Mouse (Mus musculus): Measurements from ENCODE around the gene Mitf.

The Mitf gene

GRCm38 (mm10) chr6:97821811-97822210 lies 15.0 kb downstream of the Mitf start:
- DNase-seq (ENCODE audit: low spot score), result no peak

- no peak for DNase-seq (ENCODE audit: low spot score)
Observed at GRCm38 (mm10) chr6:97826642-97827275, 19.9 kb downstream of the Mitf start.

- no peak for DNase-seq (ENCODE audit: low spot score)
Observed at GRCm38 (mm10) chr6:97828021-97828420, 21.2 kb downstream of the Mitf start.

- no peak for DNase-seq (ENCODE audit: low spot score)
Observed at GRCm38 (mm10) chr6:97828822-97829719, 22.2 kb downstream of the Mitf start.

GRCm38 (mm10) chr6:97832501-97832900 lies 25.6 kb downstream of the Mitf start:
- no peak for DNase-seq (ENCODE audit: low spot score)

GRCm38 (mm10) chr6:97836176-97836575 lies 29.3 kb downstream of the Mitf start:
- DNase-seq (ENCODE audit: low spot score), result no peak

GRCm38 (mm10) chr6:97837711-97838110 lies 30.9 kb downstream of the Mitf start:
- no peak for DNase-seq (ENCODE audit: low spot score)

- no peak for DNase-seq (ENCODE audit: low spot score)
Observed at GRCm38 (mm10) chr6:97839568-97839967, 32.7 kb downstream of the Mitf start.

GRCm38 (mm10) chr6:97844112-97844511 lies 37.3 kb downstream of the Mitf start:
- no peak for DNase-seq (ENCODE audit: low spot score)

GRCm38 (mm10) chr6:97848191-97848857 lies 41.5 kb downstream of the Mitf start:
- DNase-seq (ENCODE audit: low spot score), result no peak

- DNase-seq (ENCODE audit: low spot score), result no peak
Observed at GRCm38 (mm10) chr6:97854236-97854635, 47.4 kb downstream of the Mitf start.

GRCm38 (mm10) chr6:97855420-97856170 lies 48.7 kb downstream of the Mitf start:
- DNase-seq (ENCODE audit: low spot score), result no peak

GRCm38 (mm10) chr6:97856502-97856901 lies 49.6 kb downstream of the Mitf start:
- no peak for DNase-seq (ENCODE audit: low spot score)

- no peak for DNase-seq (ENCODE audit: low spot score)
Observed at GRCm38 (mm10) chr6:97857690-97858089, 50.8 kb downstream of the Mitf start.

- no peak for DNase-seq (ENCODE audit: low spot score)
Observed at GRCm38 (mm10) chr6:97866575-97866974, 59.7 kb downstream of the Mitf start.

- no peak for DNase-seq (ENCODE audit: low spot score)
Observed at GRCm38 (mm10) chr6:97868005-97868404, 61.2 kb downstream of the Mitf start.

GRCm38 (mm10) chr6:97869953-97870352 lies 63.1 kb downstream of the Mitf start:
- DNase-seq (ENCODE audit: low spot score), result no peak

- DNase-seq (ENCODE audit: low spot score), result no peak
Observed at GRCm38 (mm10) chr6:97871296-97872030, 64.6 kb downstream of the Mitf start.

GRCm38 (mm10) chr6:97873102-97873501 lies 66.2 kb downstream of the Mitf start:
- no peak for DNase-seq (ENCODE audit: low spot score)

GRCm38 (mm10) chr6:97876990-97877389 lies 70.1 kb downstream of the Mitf start:
- DNase-seq (ENCODE audit: low spot score), result no peak

- no peak for DNase-seq (ENCODE audit: low spot score)
Observed at GRCm38 (mm10) chr6:97877492-97877891, 70.6 kb downstream of the Mitf start.

Measured in left cerebral cortex, adult 11 months (tissue).